Mouse (Mus musculus) heart, embryonic 12.5 days (tissue): ENCODE results near the gene Cryab. TPM values are rescaled to one million over a fixed set of nuclear protein-coding genes. Genes with fewer than 3 reads are reported as not detected.
A peak's percentile ranks its signal among the peaks of the same experiment; 100 is the strongest.

ENCODE experiments used
- ATAC-seq: fragments of 200-750 bp; cut with Nextera tagmentation; 2 replicates; pipeline ENCODE4 v1.8.0; 2017; ENCODE audit warnings: moderate TSS enrichment, moderate library complexity; ENCODE audit not compliant: insufficient number of reproducible peaks, low FRiP score
- H3K27ac ChIP-seq: fragments of 300-500 bp; sonication (generic); 2 replicates; pipeline ENCODE4 v1.5.1; 2016; ENCODE audit warnings: mild to moderate bottlenecking, moderate library complexity; ENCODE audit not compliant: poor library complexity, severe bottlenecking
- H3K27me3 ChIP-seq: fragments of 300-500 bp; sonication (generic); replicated peaks from 2 replicates; pipeline ENCODE4 v1.6.1; 2016; ENCODE audit warnings: mild to moderate bottlenecking, moderate library complexity
- H3K36me3 ChIP-seq: fragments of 300-500 bp; sonication (generic); 2 replicates; pipeline ENCODE4 v1.6.1; 2016; ENCODE audit warnings: mild to moderate bottlenecking, moderate library complexity
- H3K4me1 ChIP-seq: fragments of 300-500 bp; sonication (generic); replicated peaks from 2 replicates; pipeline ENCODE4 v1.6.1; 2016; ENCODE audit warnings: mild to moderate bottlenecking
- H3K4me2 ChIP-seq: fragments of 300-500 bp; sonication (generic); 2 replicates; pipeline ENCODE4 v1.6.1; 2016; ENCODE audit warnings: mild to moderate bottlenecking, moderate library complexity
- H3K4me3 ChIP-seq: fragments of 300-500 bp; sonication (generic); 2 replicates; pipeline ENCODE4 v1.5.1; 2016; ENCODE audit warnings: mild to moderate bottlenecking
- H3K9ac ChIP-seq: fragments of 300-500 bp; sonication (generic); 2 replicates; pipeline ENCODE4 v1.6.1; 2016; ENCODE audit warnings: mild to moderate bottlenecking, moderate library complexity
- H3K9me3 ChIP-seq: fragments of 300-500 bp; sonication (generic); replicated peaks from 2 replicates; pipeline ENCODE4 v1.6.1; 2016; ENCODE audit warnings: mild to moderate bottlenecking, moderate library complexity
- WGBS: fragments of 180-500 bp; shearing (Covaris S2); methylation state at CpG from one replicate; pipeline ENCODE4 v1.1.7; 2016; 5-methylcytosine and 5-hydroxymethylcytosine counted together
- polyA plus RNA-seq: library from polyadenylated mRNA; unstranded; fragments of >200 nt; fragmentation: Nextera tagmentation; extraction: Ambion mirVana; gene quantifications from 2 replicates; pipeline ENCODE4 v1.2.1, GENCODE M21; 2016

Cryab gene
- polyA plus RNA-seq, 1 experiment from 2014 or later, result 1,032 TPM

- Histone ChIP-seq H3K27ac (no peak overlapping the region), H3K9me3 (no peaks in the 10 kb centered on the region), H3K36me3 (no peaks in the 10 kb centered on the region), H3K4me1 (peaks cover 37% of the 10 kb centered on the region), H3K9ac (no peak overlapping the region), H3K27me3 (no peaks in the 10 kb centered on the region), H3K4me2 (no peak overlapping the region), H3K4me3 (no peak overlapping the region)
- 64% methylated on average over 2 of the region's 2 CpGs for WGBS
- no peak for ATAC-seq
These were observed 8.4 kb upstream of the Cryab start for GRCm38 (mm10) chr9:50742744-50743143.

GRCm38 (mm10) chr9:50745806-50746205 is 5.3 kb upstream of the Cryab start:
- 17% methylated on average over 7 of the region's 7 CpGs for WGBS
- H3K36me3 ChIP-seq, result no peaks in the 10 kb centered on the region
- H3K9ac ChIP-seq, result peak overlapping the region; percentile 78
- H3K27me3 ChIP-seq, result no peaks in the 10 kb centered on the region
- H3K27ac ChIP-seq, result peak overlapping the region; percentile 75
- H3K4me3 ChIP-seq, result peak overlapping the region; percentile 56
- peak overlapping the region; percentile 81 for H3K4me2 ChIP-seq
- H3K9me3 ChIP-seq, result no peaks in the 10 kb centered on the region
- no peak for ATAC-seq
- peaks cover 33% of the 10 kb centered on the region for H3K4me1 ChIP-seq

GRCm38 (mm10) chr9:50746214-50746677 is 4.9 kb upstream of the Cryab start, which contains the start of gene 2310030G06Rik:
Gene 2310030G06Rik (minus strand): TSS chr9:50746536.
- Histone ChIP-seq H3K4me3 (peak within 1 kb of the TSS; percentile 56), H3K27ac (peak within 1 kb of the TSS; percentile 75), H3K27me3 (no peaks in the 10 kb centered on the region), H3K9me3 (no peaks in the 10 kb centered on the region), H3K36me3 (no peaks in the 10 kb centered on the region), H3K9ac (peak within 1 kb of the TSS; percentile 78), H3K4me2 (peak within 1 kb of the TSS; percentile 81), H3K4me1 (peaks cover 33% of the 10 kb centered on the region)
- 2% methylated on average over 19 of the region's 19 CpGs for WGBS
- ATAC-seq, result no peak

- Histone ChIP-seq H3K27ac (peak overlapping the region; percentile 99), H3K4me1 (peaks cover 51% of the 10 kb centered on the region), H3K9ac (peak overlapping the region; percentile 93), H3K9me3 (no peaks in the 10 kb centered on the region), H3K4me2 (peak overlapping the region; percentile 66), H3K27me3 (no peaks in the 10 kb centered on the region), H3K36me3 (peaks cover 9% of the 10 kb centered on the region), H3K4me3 (peak overlapping the region; percentile 74)
- ATAC-seq, result no peak
- WGBS, result 42% methylated on average over 6 of the region's 6 CpGs
These were observed 419 bp upstream of the Cryab start for GRCm38 (mm10) chr9:50750706-50751105.

- Histone ChIP-seq H3K27me3 (no peaks in the 10 kb centered on the region), H3K4me1 (peaks cover 44% of the 10 kb centered on the region), H3K4me3 (peak within 1 kb of the TSS; percentile 74), H3K36me3 (peaks cover 21% of the 10 kb centered on the region), H3K9me3 (no peaks in the 10 kb centered on the region), H3K27ac (peak within 1 kb of the TSS; percentile 99), H3K9ac (peak within 1 kb of the TSS; percentile 93), H3K4me2 (peak within 1 kb of the TSS; percentile 66)
- ATAC-seq, result peak; percentile 83
- 33% methylated on average over 14 of the region's 14 CpGs for WGBS
These were observed 1.0 kb downstream of the Cryab start, which contains the start of gene Hspb2 for GRCm38 (mm10) chr9:50752054-50752602. Gene Hspb2 (minus strand): TSS chr9:50752354.

GRCm38 (mm10) chr9:50752784-50753615 is 1.9 kb downstream of the Cryab start:
- H3K27me3 ChIP-seq, result no peaks in the 10 kb centered on the region
- H3K9ac ChIP-seq, result peak overlapping the region; percentile 93
- no peaks in the 10 kb centered on the region for H3K9me3 ChIP-seq
- H3K4me1 ChIP-seq, result peaks cover 37% of the 10 kb centered on the region
- 34% methylated on average over 17 of the region's 17 CpGs for WGBS
- peak overlapping the region; percentile 74 for H3K4me3 ChIP-seq
- peak; percentile 84 for ATAC-seq
- peaks cover 21% of the 10 kb centered on the region for H3K36me3 ChIP-seq
- peak overlapping the region; percentile 66 for H3K4me2 ChIP-seq
- H3K27ac ChIP-seq, result peak overlapping the region; percentile 99

- peak overlapping the region; percentile 74 for H3K4me3 ChIP-seq
- H3K4me1 ChIP-seq, result peaks cover 32% of the 10 kb centered on the region
- H3K27me3 ChIP-seq, result no peaks in the 10 kb centered on the region
- no peaks in the 10 kb centered on the region for H3K9me3 ChIP-seq
- no peak for ATAC-seq
- peaks cover 21% of the 10 kb centered on the region for H3K36me3 ChIP-seq
- peak overlapping the region; percentile 66 for H3K4me2 ChIP-seq
- H3K27ac ChIP-seq, result peak overlapping the region; percentile 99
- WGBS, result 9% methylated on average over 7 of the region's 7 CpGs
- H3K9ac ChIP-seq, result peak overlapping the region; percentile 93
These were observed 2.8 kb downstream of the Cryab start for GRCm38 (mm10) chr9:50753947-50754346.

- peaks cover 21% of the 10 kb centered on the region for H3K36me3 ChIP-seq
- H3K4me3 ChIP-seq, result no peak overlapping the region
- 65% methylated on average over 5 of the region's 5 CpGs for WGBS
- H3K4me1 ChIP-seq, result peaks cover 28% of the 10 kb centered on the region
- no peaks in the 10 kb centered on the region for H3K9me3 ChIP-seq
- no peaks in the 10 kb centered on the region for H3K27me3 ChIP-seq
- no peak for ATAC-seq
- no peak overlapping the region for H3K9ac ChIP-seq
- no peak overlapping the region for H3K27ac ChIP-seq
- no peak overlapping the region for H3K4me2 ChIP-seq
These were observed 5.6 kb downstream of the Cryab start for GRCm38 (mm10) chr9:50756711-50757110.

- Histone ChIP-seq H3K27ac (no peak overlapping the region), H3K27me3 (no peaks in the 10 kb centered on the region), H3K4me2 (no peak overlapping the region), H3K4me1 (no peaks in the 10 kb centered on the region), H3K4me3 (no peak overlapping the region), H3K36me3 (peaks cover 3% of the 10 kb centered on the region), H3K9ac (no peak overlapping the region), H3K9me3 (no peaks in the 10 kb centered on the region)
- WGBS, result 61% methylated on average over 6 of the region's 6 CpGs
- ATAC-seq, result no peak
These were observed 10.6 kb downstream of the Cryab start for GRCm38 (mm10) chr9:50761520-50762243.

- Histone ChIP-seq H3K36me3 (no peaks in the 10 kb centered on the region; the same call in 1 of the 2 replicates), H3K4me2 (no peak overlapping the region), H3K4me1 (peaks cover 4% of the 10 kb centered on the region), H3K27ac (no peak overlapping the region), H3K9me3 (no peaks in the 10 kb centered on the region), H3K27me3 (no peaks in the 10 kb centered on the region), H3K9ac (no peak overlapping the region), H3K4me3 (no peak overlapping the region)
- WGBS, result 64% methylated on average over 1 of the region's 1 CpGs
- ATAC-seq, result no peak
These were observed 12.2 kb downstream of the Cryab start for GRCm38 (mm10) chr9:50763331-50763730.
